Mouse (Mus musculus) ES-E14 (cell line): ENCODE results near the gene Fancg. TPM values are rescaled to one million over a fixed set of nuclear protein-coding genes. Genes with fewer than 3 reads are reported as not detected.

Experiments used
- DNase-seq: peaks from one replicate; pipeline ENCODE4 v3.0.0-alpha.2; 2013; ENCODE audit warnings: low read depth, low spot score
- H3K27ac ChIP-seq: 2 replicates; pipeline ENCODE4 v1.5.1; 2012; ENCODE audit warnings: low read depth, mild to moderate bottlenecking, low read length, moderate library complexity, mixed read lengths; ENCODE audit not compliant: poor library complexity, insufficient read depth, severe bottlenecking
- H3K36me3 ChIP-seq: 2 replicates; pipeline ENCODE4 v1.6.1; 2012; ENCODE audit warnings: mild to moderate bottlenecking, low read length, moderate library complexity, mixed read lengths; ENCODE audit not compliant: control insufficient read depth, poor library complexity, insufficient read depth, severe bottlenecking
- H3K4me1 ChIP-seq, 2 experiments: fragments of 150-350 bp in 1 of 2; sonication (generic) in 1 of 2; 2 replicates each; pipeline ENCODE4 v1.6.1; 2012; ENCODE audit warnings: low read length in 2 of 2, mild to moderate bottlenecking in 1 of 2, mixed read lengths in 1 of 2; ENCODE audit not compliant: control insufficient read depth in 2 of 2, insufficient read depth in 2 of 2, poor library complexity in 1 of 2
- H3K4me3 ChIP-seq, 2 experiments: fragments of 150-350 bp in 1 of 2; sonication (generic) in 1 of 2; 2 replicates each; pipeline ENCODE4 v1.5.1; 2012; ENCODE audit warnings: low read length in 2 of 2, low read depth in 1 of 2, mild to moderate bottlenecking in 1 of 2, mixed read lengths in 1 of 2; ENCODE audit not compliant: insufficient read depth in 1 of 2, poor library complexity in 1 of 2, severe bottlenecking in 1 of 2
- H3K9ac ChIP-seq: 2 replicates; pipeline ENCODE4 v1.6.1; 2012; ENCODE audit warnings: low read depth, mild to moderate bottlenecking, low read length, mixed read lengths; ENCODE audit not compliant: poor library complexity, insufficient read depth, severe bottlenecking
- H3K9me3 ChIP-seq: fragments of 150-350 bp; sonication (generic); 2 replicates; pipeline ENCODE4 v1.6.1; 2012; ENCODE audit warnings: low read depth, mild to moderate bottlenecking, low read length; ENCODE audit not compliant: control insufficient read depth, insufficient read depth
- CHD2 ChIP-seq: IDR thresholded peaks from 2 replicates; pipeline ENCODE4 v1.6.1; 2014; ENCODE audit warnings: mild to moderate bottlenecking, low read depth, low read length, inconsistent platforms
- HCFC1 ChIP-seq: IDR thresholded peaks from 2 replicates; pipeline ENCODE4 v1.6.1; 2012; ENCODE audit warnings: low read length, inconsistent platforms, borderline replicate concordance; ENCODE audit not compliant: insufficient read depth
- MAFK ChIP-seq: IDR thresholded peaks from 2 replicates; pipeline ENCODE4 v1.6.1; 2014; ENCODE audit warnings: mild to moderate bottlenecking, low read depth, low read length, inconsistent platforms; ENCODE audit not compliant: insufficient read depth
- ZC3H11A ChIP-seq: IDR thresholded peaks from 2 replicates; pipeline ENCODE4 v1.6.1; 2012; ENCODE audit warnings: low read depth, mild to moderate bottlenecking, inconsistent platforms, low read length, borderline replicate concordance
- ZNF384 ChIP-seq: IDR thresholded peaks from 2 replicates; pipeline ENCODE4 v1.6.1; 2012; ENCODE audit warnings: low read depth, low read length, inconsistent platforms
- in situ Hi-C, 2 experiments: fragments of 600-800 bp; cut with MboI; formaldehyde crosslinking; loops; one replicate each; pipeline ENCODE4 v1.15.1; 2025; ENCODE audit warnings: low sequenced_read_pairs in 2 of 2, inconsistent platforms in 1 of 2; ENCODE audit not compliant: unreplicated experiment in 2 of 2
- total RNA-seq: library from RNA; depleted of rRNA; stranded (reverse); fragments of 300-350 nt; gene quantifications from 2 replicates; pipeline ENCODE4 v1.2.3, GENCODE M21; 2012; rRNA removed

Gene Fancg
- total RNA-seq, 1 experiment, result 13.0 TPM

DNA sequence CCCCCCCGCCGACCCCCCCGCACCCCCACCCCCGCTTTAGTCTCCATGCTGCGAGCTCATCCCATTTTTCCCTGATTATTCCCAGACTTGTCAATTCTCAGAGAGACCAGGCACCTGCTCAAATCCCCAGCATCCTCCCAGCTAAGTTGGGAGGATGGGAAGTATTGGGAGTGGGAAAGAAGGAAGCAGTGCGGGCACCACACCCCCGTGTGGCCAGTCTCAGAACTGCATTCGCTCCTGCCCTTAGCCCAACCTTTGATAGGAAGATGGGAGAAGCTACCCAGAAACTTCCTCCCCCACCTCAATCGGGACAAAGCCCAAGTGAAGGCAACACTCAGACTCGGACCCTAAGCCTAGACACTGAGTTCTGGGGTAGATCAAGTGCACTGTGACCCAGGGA lies 56.0 kb downstream of the Fancg start:
- Histone ChIP-seq H3K9me3 (no peaks in the 10 kb centered on the region), H3K36me3 (peaks cover 14% of the 10 kb centered on the region; the same call in 1 of the 2 replicates), H3K9ac (no peak overlapping the region), H3K27ac (no peak overlapping the region), H3K4me1 (peaks cover 4 to 19% of the 10 kb centered on the region in 2 experiments; a peak in 3 of 4 replicates), H3K4me3 (no peak overlapping the region)
- in situ Hi-C loops, result no loop called here
- DNase-seq, result peak; percentile 69
- peak; percentile 55; the same call in 1 of the 2 replicates for TF ChIP-seq ZC3H11A
- TF ChIP-seq MAFK, result no peak

DNA sequence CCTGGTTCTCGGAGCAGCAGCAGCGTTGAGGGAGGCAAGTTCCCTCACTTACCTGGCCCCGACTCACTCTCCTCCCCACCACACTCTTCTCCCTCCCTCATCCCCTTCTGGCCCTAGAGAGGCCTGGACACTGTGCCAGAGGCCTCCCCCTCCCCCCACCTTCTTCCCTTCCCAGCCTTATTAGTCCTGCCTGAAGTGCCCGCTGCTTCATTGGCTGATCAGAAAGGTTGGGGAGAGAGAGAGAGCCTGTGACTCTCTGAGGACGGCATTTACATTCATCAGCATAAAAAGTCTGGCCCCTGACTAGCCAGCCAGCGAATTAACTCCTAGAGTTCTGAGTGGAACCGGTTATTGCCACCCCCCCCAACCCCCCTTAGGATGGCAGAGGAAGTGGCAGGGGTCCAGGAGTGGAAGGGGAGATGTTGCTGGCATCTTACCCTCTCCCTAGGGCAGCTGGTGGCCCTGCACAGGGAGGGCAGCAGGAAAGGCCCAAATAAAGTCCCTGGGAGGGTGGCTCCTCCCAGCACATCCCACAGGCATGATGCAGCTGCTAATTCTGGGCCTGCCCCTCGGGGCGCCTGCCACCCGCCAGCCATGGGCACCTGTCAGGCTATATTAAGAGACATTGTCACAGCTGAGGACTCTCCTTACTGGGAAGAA lies 56.7 kb downstream of the Fancg start:
- H3K9ac ChIP-seq, result peak overlapping the region; percentile 48; the same call in 1 of the 2 replicates
- in situ Hi-C loops, result no loop called here
- DNase-seq, result no peak
- no peaks in the 10 kb centered on the region for H3K9me3 ChIP-seq
- 0 out of 4 replicates have a peak overlapping the region, but pooled peaks of 1 of the 2 experiments have one; percentile 16 for H3K4me3 ChIP-seq
- H3K36me3 ChIP-seq, result peaks cover 14% of the 10 kb centered on the region; the same call in 1 of the 2 replicates
- TF ChIP-seq HCFC1, result no peak
- no peak for TF ChIP-seq MAFK
- TF ChIP-seq ZNF384, result no peak
- TF ChIP-seq CHD2, result no peak
- TF ChIP-seq ZC3H11A, result no peak
- H3K27ac ChIP-seq, result no peak overlapping the region
- H3K4me1 ChIP-seq, result peaks cover 6 to 19% of the 10 kb centered on the region in 2 experiments; a peak in 3 of 4 replicates

DNA sequence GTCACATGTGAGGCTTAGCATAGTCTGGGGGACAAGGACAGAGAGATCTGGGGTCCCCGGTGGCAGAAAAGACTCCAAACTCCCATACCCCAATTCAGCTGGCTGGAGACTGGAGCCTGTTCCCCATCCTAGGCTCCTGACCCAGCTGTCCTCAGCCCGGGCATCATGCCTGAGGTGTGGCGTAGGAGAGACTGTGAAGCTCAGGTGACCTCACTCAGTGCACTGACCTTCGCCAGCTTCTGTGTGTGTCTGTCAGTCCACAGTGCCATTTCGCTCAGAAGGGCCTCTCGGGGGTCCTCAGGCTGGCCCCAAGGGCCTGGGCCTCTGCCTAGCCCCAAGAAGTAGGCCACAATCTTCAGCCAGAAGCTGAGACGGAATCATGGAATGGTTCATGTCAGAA lies 57.7 kb downstream of the Fancg start:
- Histone ChIP-seq H3K27ac (no peak overlapping the region), H3K36me3 (peaks cover 10% of the 10 kb centered on the region; the same call in 1 of the 2 replicates), H3K4me3 (no peak overlapping the region), H3K9ac (no peak overlapping the region), H3K9me3 (no peaks in the 10 kb centered on the region), H3K4me1 (peaks cover 6 to 19% of the 10 kb centered on the region in 2 experiments; a peak in 3 of 4 replicates)
- in situ Hi-C loops, result no loop called here
- DNase-seq, result no peak
- no peak for TF ChIP-seq CHD2
- TF ChIP-seq ZC3H11A, result no peak
- TF ChIP-seq HCFC1, result no peak
- TF ChIP-seq MAFK, result no peak
- no peak for TF ChIP-seq ZNF384

Other genes starting within 250 kb of the Fancg start
- gene Ccl21a, start 236.5 kb downstream of the Fancg start, total RNA-seq, result not detected in 2 replicates
- 0.04 TPM in 1 of 2 replicates, not detected in the other for gene Fam205a1, start 156.6 kb downstream of the Fancg start, total RNA-seq
- 0.09 and 0.11 TPM in 2 replicates for gene Gm12394, start 153.7 kb downstream of the Fancg start, total RNA-seq
- gene Fam205c, start 136.3 kb downstream of the Fancg start, total RNA-seq, result not detected in 2 replicates
- 0.04 TPM in 1 of 2 replicates, not detected in the other for gene Phf24, start 93.8 kb downstream of the Fancg start, total RNA-seq
- gene Dnajb5, start 60.7 kb downstream of the Fancg start, total RNA-seq, result 11.8 and 13.3 TPM in 2 replicates
- gene 1700022I11Rik, start 40.9 kb downstream of the Fancg start, total RNA-seq, result 0.58 and 0.74 TPM in 2 replicates
- gene Vcp, start 10.0 kb downstream of the Fancg start, total RNA-seq, result 155 and 267 TPM in 2 replicates
- gene Pigo, start 15.3 kb upstream of the Fancg start, total RNA-seq, result 40.9 and 59.1 TPM in 2 replicates
- 245 and 279 TPM in 2 replicates for gene Stoml2, start 21.2 kb upstream of the Fancg start, total RNA-seq
- gene Fam214b, start 35.7 kb upstream of the Fancg start, total RNA-seq, result 8.2 and 11.9 TPM in 2 replicates
- 13.3 and 19.6 TPM in 2 replicates for gene Unc13b, start 48.4 kb upstream of the Fancg start, total RNA-seq